Mouse (Mus musculus): ENCODE measurements around the gene Prx. TPM values are rescaled to one million over a fixed set of nuclear protein-coding genes. Genes with fewer than 3 reads are reported as not detected.

The Prx gene
- total RNA-seq, 2 experiments from 2014 or later: 0.23 to 0.33 TPM

DNA sequence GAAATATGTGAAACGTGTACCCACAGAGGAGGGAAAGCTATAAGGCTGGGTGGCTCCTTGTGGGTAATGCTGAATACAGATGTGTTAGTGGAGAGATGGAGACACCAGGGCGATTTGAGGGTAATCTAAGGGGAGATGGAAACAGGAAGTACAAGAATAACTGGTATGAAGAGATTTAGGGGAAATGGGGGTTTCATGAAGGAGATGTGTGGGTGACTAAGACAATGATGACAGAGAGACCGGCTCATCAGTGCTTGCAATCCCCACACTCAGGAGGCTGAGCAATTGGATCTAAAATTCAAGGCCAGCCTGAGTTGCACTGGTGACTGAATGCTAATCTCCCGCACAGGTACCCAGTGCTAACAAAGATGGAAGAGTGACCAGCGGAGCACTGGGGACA, 52.9 kb downstream of the Prx start:
- DNase-seq (ENCODE audit: low spot score in 2 of 2): no peak

DNA sequence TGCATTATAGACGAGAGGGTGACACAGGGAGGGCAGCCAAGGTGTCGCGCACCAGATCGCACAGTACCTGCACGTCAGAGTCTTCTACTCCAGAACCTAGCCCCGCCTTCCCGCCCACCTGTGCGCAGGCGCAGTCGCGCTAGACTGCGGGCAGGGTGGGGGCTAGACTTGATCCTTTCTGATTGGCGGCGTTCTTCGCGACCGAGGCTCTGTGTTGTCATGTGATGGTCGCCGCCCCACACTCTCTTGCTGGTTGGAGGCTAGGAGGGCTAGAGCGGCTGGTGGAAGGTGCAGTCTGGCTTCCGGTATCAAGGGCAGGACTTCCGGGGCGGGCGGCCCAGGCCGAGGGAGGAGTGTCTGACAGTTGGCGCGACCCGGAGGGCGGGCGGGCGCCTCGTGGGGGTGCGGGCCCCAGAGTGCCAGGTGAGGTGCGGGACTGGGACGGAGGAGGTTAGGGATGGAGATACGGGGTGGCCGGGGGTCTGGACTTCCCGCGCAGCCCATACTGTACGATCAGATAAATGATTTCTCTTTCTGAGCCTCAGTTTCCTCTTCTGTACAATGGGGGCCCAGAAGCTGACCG, 53.9 kb downstream of the Prx start, which contains the start of the genes Pld3 and 2310022A10Rik:
TSS of gene Pld3 (minus strand) at position 288 of the 583 bp plus-strand sequence.
TSS of gene 2310022A10Rik (plus strand) at position 303 of the 583 bp plus-strand sequence.
- peak; percentile 95 to 98 for DNase-seq (ENCODE audit: low spot score in 2 of 2)

DNA sequence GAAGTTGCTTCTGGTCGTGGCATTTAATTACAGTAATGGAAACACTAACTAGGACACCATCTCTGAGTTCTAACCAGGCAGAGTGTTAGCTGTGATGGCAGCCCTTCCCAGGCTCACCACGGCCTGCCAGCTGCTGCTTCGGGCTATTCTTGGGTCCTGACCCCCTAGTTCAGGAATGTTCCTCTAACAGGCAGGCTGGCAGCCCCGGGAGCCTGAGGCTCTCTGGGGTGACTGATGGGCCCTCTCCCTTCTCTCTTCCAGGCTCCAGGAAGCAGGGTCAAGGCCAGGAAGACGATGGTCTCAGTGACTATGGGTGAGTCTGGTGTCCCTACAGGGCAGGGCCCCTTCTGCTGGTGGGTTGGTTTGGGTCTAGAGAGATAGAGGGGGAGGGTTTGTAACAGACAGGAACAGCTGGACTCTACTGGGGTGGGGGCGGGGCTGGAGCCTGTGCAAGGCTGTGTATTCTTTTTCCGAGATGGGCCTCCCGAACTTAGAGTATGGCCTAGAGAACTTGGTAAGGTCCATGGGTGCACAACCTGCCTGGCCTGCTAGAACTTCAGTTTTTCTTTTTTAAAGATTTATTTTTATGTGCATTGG, 61.3 kb downstream of the Prx start:
- no peak for DNase-seq (ENCODE audit: low spot score in 2 of 2)

DNA sequence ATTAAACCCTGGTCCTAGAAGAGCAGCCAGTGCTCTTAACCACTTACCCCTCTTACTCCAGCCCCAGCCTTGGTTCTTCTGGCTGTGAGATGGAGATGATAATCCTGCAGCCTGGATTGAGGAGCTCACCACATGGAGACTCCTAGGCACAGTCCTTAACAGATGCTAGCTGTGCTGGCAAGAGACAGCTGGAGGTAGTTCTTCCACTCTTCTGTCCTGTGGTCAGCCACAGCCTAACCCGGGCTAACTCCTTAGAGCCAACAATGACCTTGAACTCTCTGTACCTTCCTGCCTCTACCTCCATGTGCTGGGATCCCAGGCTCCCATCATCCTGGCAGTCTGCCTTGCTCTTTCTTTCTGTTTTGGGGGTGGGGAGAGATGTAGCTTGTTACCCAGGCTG, 61.9 kb downstream of the Prx start:
- DNase-seq (ENCODE audit: low spot score in 2 of 2): no peak

Other genes with a start within 250 kb of the Prx start
- 100 to 1,000 TPM; 108 to 128 TPM for gene Numbl, start 240.9 kb upstream of the Prx start, total RNA-seq (2021)
- 10 to 100 TPM; 42.2 to 46.6 TPM for gene Ltbp4, start 161.6 kb upstream of the Prx start, total RNA-seq (2021)
- gene Shkbp1, start 143.3 kb upstream of the Prx start, total RNA-seq (2021): 10 to 100 TPM; 27.9 to 33.2 TPM
- gene Gm20479, start 141.9 kb upstream of the Prx start, total RNA-seq (2021): not detected
- 100 to 1,000 TPM; 139 to 142 TPM for gene Sptbn4, start 51.6 kb upstream of the Prx start, total RNA-seq (2021)
- gene Blvrb, start 51.3 kb upstream of the Prx start, total RNA-seq (2021): 10 to 100 TPM; 20.8 to 21.3 TPM
- gene Sertad3, start 25.6 kb upstream of the Prx start, total RNA-seq (2021): 1 to 10 TPM; 3.5 to 3.9 TPM
- 10 to 100 TPM; 15.3 to 26.9 TPM for gene Sertad1, start 12.4 kb upstream of the Prx start, total RNA-seq (2021)
- under 1 TPM in 1 of 2 experiments, not detected in 1; 0.14 TPM for gene Hipk4, start 23.9 kb downstream of the Prx start, total RNA-seq (2021)
- gene Pld3, start 53.9 kb downstream of the Prx start, total RNA-seq (2021): 100 to 1,000 TPM; 750 TPM
- 10 to 100 TPM; 30.5 to 33.0 TPM for gene 2310022A10Rik, start 53.9 kb downstream of the Prx start, total RNA-seq (2021)
- 100 to 1,000 TPM; 103 to 113 TPM for gene Akt2, start 92.2 kb downstream of the Prx start, total RNA-seq (2021)
- 10 to 100 TPM; 88.9 to 93.4 TPM for gene Ttc9b, start 154.6 kb downstream of the Prx start, total RNA-seq (2021)
- gene Map3k10, start 175.3 kb downstream of the Prx start, total RNA-seq (2021): 100 to 1,000 TPM; 192 to 197 TPM
- 10 to 100 TPM; 10.9 to 11.1 TPM for gene Zfp607b, start 190.0 kb downstream of the Prx start, total RNA-seq (2021)
- 10 to 100 TPM; 35.7 to 36.0 TPM for gene Zfp60, start 232.1 kb downstream of the Prx start, total RNA-seq (2021)

All from left cerebral cortex, adult 18-20 months (tissue).